Mouse (Mus musculus): ENCODE measurements around the gene Sept7. TPM values are rescaled to one million over a fixed set of nuclear protein-coding genes. Genes with fewer than 3 reads are reported as not detected.

Sept7 gene
- polyA plus RNA-seq, 1 experiment from 2014 or later, result 276 TPM

- no peaks in the 10 kb centered on the region for H3K27me3 ChIP-seq
These were observed 75.6 kb downstream of the Sept7 start for GRCm38 (mm10) chr9:25327727-25328370.

GRCm38 (mm10) chr9:25328946-25329723 is 76.9 kb downstream of the Sept7 start:
- WGBS, result 76% methylated on average over 11 of the region's 11 CpGs
- ATAC-seq (ENCODE audit: insufficient number of reproducible peaks, low FRiP score, low TSS enrichment, low read depth), result no peak
- H3K4me3 ChIP-seq (replicated peaks), result no peak overlapping the region
- no peaks in the 10 kb centered on the region for H3K4me1 ChIP-seq
- no peaks in the 10 kb centered on the region for H3K36me3 ChIP-seq
- H3K27me3 ChIP-seq, result no peaks in the 10 kb centered on the region
- no peak overlapping the region for H3K27ac ChIP-seq (replicated peaks)
- no peak overlapping the region for H3K4me2 ChIP-seq (replicated peaks)
- H3K9me3 ChIP-seq (replicated peaks), result no peaks in the 10 kb centered on the region
- no peak overlapping the region for H3K9ac ChIP-seq

More at GRCm38 (mm10) chr9:25327727-25328370, 75.6 kb downstream of the Sept7 start:
- no peak overlapping the region for H3K27ac ChIP-seq (replicated peaks)
- H3K36me3 ChIP-seq, result no peaks in the 10 kb centered on the region
- no peaks in the 10 kb centered on the region for H3K4me1 ChIP-seq
- H3K9me3 ChIP-seq (replicated peaks), result no peaks in the 10 kb centered on the region
- H3K9ac ChIP-seq, result no peak overlapping the region
- H3K4me3 ChIP-seq (replicated peaks), result no peak overlapping the region
- H3K4me2 ChIP-seq (replicated peaks), result no peak overlapping the region
- 75% methylated on average over 4 of the region's 4 CpGs for WGBS
- ATAC-seq (ENCODE audit: insufficient number of reproducible peaks, low FRiP score, low TSS enrichment, low read depth), result no peak

GRCm38 (mm10) chr9:25337436-25338198 is 85.4 kb downstream of the Sept7 start:
- Histone ChIP-seq H3K27ac (replicated peaks) (no peak overlapping the region), H3K4me1 (no peaks in the 10 kb centered on the region), H3K4me2 (replicated peaks) (no peak overlapping the region), H3K9me3 (replicated peaks) (no peaks in the 10 kb centered on the region), H3K4me3 (replicated peaks) (no peak overlapping the region), H3K36me3 (no peaks in the 10 kb centered on the region), H3K27me3 (no peaks in the 10 kb centered on the region), H3K9ac (no peak overlapping the region)
- no peak for ATAC-seq (ENCODE audit: insufficient number of reproducible peaks, low FRiP score, low TSS enrichment, low read depth)
- 78% methylated on average over 2 of the region's 2 CpGs for WGBS

DNA sequence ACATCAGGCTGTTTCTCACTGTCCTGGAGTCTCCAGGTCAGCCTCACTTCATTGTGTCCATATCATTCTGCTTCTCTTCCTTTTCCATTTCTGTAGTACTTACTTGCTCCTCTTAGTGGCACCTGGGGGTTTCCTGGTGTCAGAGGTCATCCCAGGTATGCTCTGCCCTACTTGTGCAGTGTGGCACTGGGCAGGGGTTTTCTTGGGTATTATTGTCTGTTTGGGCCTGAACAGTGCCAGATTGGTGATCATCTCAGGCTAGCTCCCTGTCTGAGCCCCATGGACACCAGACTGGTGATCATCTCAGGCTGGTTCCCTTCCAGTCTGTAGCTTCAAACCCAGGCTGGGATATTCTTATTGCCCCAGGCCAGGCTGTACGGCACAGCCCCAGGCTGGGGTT is 88.2 kb downstream of the Sept7 start:
- no peak for ATAC-seq (ENCODE audit: insufficient number of reproducible peaks, low FRiP score, low TSS enrichment, low read depth)
- 58% methylated on average over 1 of the region's 1 CpGs for WGBS
- H3K36me3 ChIP-seq, result no peaks in the 10 kb centered on the region

GRCm38 (mm10) chr9:25353775-25354174 is 101.5 kb downstream of the Sept7 start:
- Histone ChIP-seq H3K27me3 (no peaks in the 10 kb centered on the region), H3K27ac (replicated peaks) (no peak overlapping the region), H3K9ac (no peak overlapping the region), H3K36me3 (no peaks in the 10 kb centered on the region), H3K4me1 (no peaks in the 10 kb centered on the region), H3K9me3 (replicated peaks) (no peaks in the 10 kb centered on the region), H3K4me3 (replicated peaks) (no peak overlapping the region), H3K4me2 (replicated peaks) (no peak overlapping the region)
- no peak for ATAC-seq (ENCODE audit: insufficient number of reproducible peaks, low FRiP score, low TSS enrichment, low read depth)
- 85% methylated on average over 1 of the region's 1 CpGs for WGBS

More for the DNA sequence above, 88.2 kb downstream of the Sept7 start:
- Histone ChIP-seq H3K27me3 (no peaks in the 10 kb centered on the region), H3K4me3 (replicated peaks) (no peak overlapping the region), H3K4me2 (replicated peaks) (no peak overlapping the region), H3K27ac (replicated peaks) (no peak overlapping the region), H3K9ac (no peak overlapping the region), H3K4me1 (no peaks in the 10 kb centered on the region), H3K9me3 (replicated peaks) (no peaks in the 10 kb centered on the region)

GRCm38 (mm10) chr9:25355806-25356205 is 103.6 kb downstream of the Sept7 start:
- no peak overlapping the region for H3K27ac ChIP-seq (replicated peaks)
- 91% methylated on average over 11 of the region's 11 CpGs for WGBS
- ATAC-seq (ENCODE audit: insufficient number of reproducible peaks, low FRiP score, low TSS enrichment, low read depth), result no peak
- no peaks in the 10 kb centered on the region for H3K27me3 ChIP-seq
- H3K9ac ChIP-seq, result no peak overlapping the region
- no peaks in the 10 kb centered on the region for H3K9me3 ChIP-seq (replicated peaks)
- H3K4me2 ChIP-seq (replicated peaks), result no peak overlapping the region
- no peaks in the 10 kb centered on the region for H3K4me1 ChIP-seq
- no peak overlapping the region for H3K4me3 ChIP-seq (replicated peaks)
- H3K36me3 ChIP-seq, result no peaks in the 10 kb centered on the region

- no peak overlapping the region for H3K4me3 ChIP-seq (replicated peaks)
- no peaks in the 10 kb centered on the region for H3K27me3 ChIP-seq
- no peak overlapping the region for H3K9ac ChIP-seq
- ATAC-seq (ENCODE audit: insufficient number of reproducible peaks, low FRiP score, low TSS enrichment, low read depth), result no peak
- WGBS, result 97% methylated on average over 12 of the region's 12 CpGs
- no peaks in the 10 kb centered on the region for H3K9me3 ChIP-seq (replicated peaks)
- no peaks in the 10 kb centered on the region for H3K36me3 ChIP-seq
- no peaks in the 10 kb centered on the region for H3K4me1 ChIP-seq
- H3K27ac ChIP-seq (replicated peaks), result no peak overlapping the region
- no peak overlapping the region for H3K4me2 ChIP-seq (replicated peaks)
These were observed 105.3 kb downstream of the Sept7 start for GRCm38 (mm10) chr9:25357589-25357988.

- H3K4me2 ChIP-seq (replicated peaks), result no peak overlapping the region
- WGBS, result 68% methylated on average over 5 of the region's 5 CpGs
- no peak overlapping the region for H3K4me3 ChIP-seq (replicated peaks)
- H3K9ac ChIP-seq, result no peak overlapping the region
- H3K4me1 ChIP-seq, result no peaks in the 10 kb centered on the region
- no peaks in the 10 kb centered on the region for H3K36me3 ChIP-seq
- no peak overlapping the region for H3K27ac ChIP-seq (replicated peaks)
- ATAC-seq (ENCODE audit: insufficient number of reproducible peaks, low FRiP score, low TSS enrichment, low read depth), result no peak
- no peaks in the 10 kb centered on the region for H3K27me3 ChIP-seq
- H3K9me3 ChIP-seq (replicated peaks), result no peaks in the 10 kb centered on the region
These were observed 105.8 kb downstream of the Sept7 start for GRCm38 (mm10) chr9:25358018-25358417.

Other genes starting within 250 kb of the Sept7 start
- not detected in 2 replicates for gene Gm10181, start 163.0 kb upstream of the Sept7 start, polyA plus RNA-seq (2015; fragmentation: Nextera tagmentation; extraction: Ambion mirVana)
- gene Herpud2, start 100.6 kb upstream of the Sept7 start, polyA plus RNA-seq (2015; fragmentation: Nextera tagmentation; extraction: Ambion mirVana), result 35.3 and 37.8 TPM in 2 replicates
- gene Eepd1, start 229.1 kb downstream of the Sept7 start, polyA plus RNA-seq (2015; fragmentation: Nextera tagmentation; extraction: Ambion mirVana), result 13.5 and 14.1 TPM in 2 replicates